Mouse (Mus musculus): ENCODE results near the gene Gm27179.
"Not testable (repeated sequence)": the region's sequence is repeated elsewhere in the genome, so short reads cannot be mapped to it uniquely, and the experiment has no call there.

- not testable (repeated sequence) for TF ChIP-seq CTCF (IDR thresholded peaks at IDR 0.05; ENCODE audit: low read depth, low read length); GATA2 (IDR thresholded peaks at IDR 0.05; ENCODE audit: borderline replicate concordance, low read depth, low read length); GATA1 (IDR thresholded peaks at IDR 0.05; ENCODE audit: borderline replicate concordance, low read length)
These were observed 5.3 kb downstream of the Gm27179 start for GRCm38 (mm10) chr14:69507000-69507399.

Measured in G1E (cell line).